Mouse (Mus musculus): Measurements from ENCODE around the gene Cdc45.
"Not testable (repeated sequence)": the region's sequence is repeated elsewhere in the genome, so short reads cannot be mapped to it uniquely, and the experiment has no call there.

GRCm38 (mm10) chr16:18849521-18850190 is 37.9 kb upstream of the Cdc45 start:
- TF ChIP-seq CTCF, POLR2A (IDR thresholded peaks at IDR 0.05; ENCODE audit: insufficient read depth, low read depth, low read length): not testable (repeated sequence)
